Mouse (Mus musculus): ENCODE results near the gene Ifi211. TPM values are rescaled to one million over a fixed set of nuclear protein-coding genes. Genes with fewer than 3 reads are reported as not detected.

Ifi211 gene
- total and polyA plus RNA-seq, 2 experiments from 2014 or later: 0.63 TPM; not detected in 1

Other genes with a start within 250 kb of the Ifi211 start
- 0.10 TPM in 1 of 2 replicates, not detected in the other for gene Ifi208, start 239.4 kb downstream of the Ifi211 start, total RNA-seq (2014; rRNA removed)
- gene Ifi208, start 239.4 kb downstream of the Ifi211 start, polyA plus RNA-seq (2015; fragmentation: Nextera tagmentation; extraction: Ambion mirVana): not detected in 2 replicates
- gene Ifi207, start 171.3 kb downstream of the Ifi211 start, total RNA-seq (2014; rRNA removed): 0.43 and 0.94 TPM in 2 replicates
- 0.28 and 0.29 TPM in 2 replicates for gene Ifi207, start 171.3 kb downstream of the Ifi211 start, polyA plus RNA-seq (2015; fragmentation: Nextera tagmentation; extraction: Ambion mirVana)
- gene Ifi204, start 146.1 kb downstream of the Ifi211 start, total RNA-seq (2014; rRNA removed): 0.26 and 0.50 TPM in 2 replicates
- 1.2 TPM in 2 replicates for gene Ifi204, start 146.1 kb downstream of the Ifi211 start, polyA plus RNA-seq (2015; fragmentation: Nextera tagmentation; extraction: Ambion mirVana)
- gene Mndal, start 29.4 kb upstream of the Ifi211 start, total RNA-seq (2014; rRNA removed): 0.68 and 2.3 TPM in 2 replicates
- 2.8 and 3.7 TPM in 2 replicates for gene Mndal, start 29.4 kb upstream of the Ifi211 start, polyA plus RNA-seq (2015; fragmentation: Nextera tagmentation; extraction: Ambion mirVana)
- 1.4 and 1.6 TPM in 2 replicates for gene Ifi203, start 29.6 kb upstream of the Ifi211 start, total RNA-seq (2014; rRNA removed)
- 2.3 and 2.6 TPM in 2 replicates for gene Ifi203, start 29.6 kb upstream of the Ifi211 start, polyA plus RNA-seq (2015; fragmentation: Nextera tagmentation; extraction: Ambion mirVana)
- not detected in 2 replicates for gene Ifi202b, start 69.7 kb upstream of the Ifi211 start, total RNA-seq (2014; rRNA removed)
- gene Ifi202b, start 69.7 kb upstream of the Ifi211 start, polyA plus RNA-seq (2015; fragmentation: Nextera tagmentation; extraction: Ambion mirVana): 0.16 and 0.28 TPM in 2 replicates
- not detected in 2 replicates for gene Ifi205, start 118.8 kb upstream of the Ifi211 start, total RNA-seq (2014; rRNA removed)
- gene Ifi205, start 118.8 kb upstream of the Ifi211 start, polyA plus RNA-seq (2015; fragmentation: Nextera tagmentation; extraction: Ambion mirVana): not detected in 2 replicates
- gene Olfr433, start 127.7 kb upstream of the Ifi211 start, total RNA-seq (2014; rRNA removed): not detected in 2 replicates
- gene Olfr433, start 127.7 kb upstream of the Ifi211 start, polyA plus RNA-seq (2015; fragmentation: Nextera tagmentation; extraction: Ambion mirVana): not detected in 2 replicates
- not detected in 2 replicates for gene Olfr432, start 136.2 kb upstream of the Ifi211 start, total RNA-seq (2014; rRNA removed)
- gene Olfr432, start 136.2 kb upstream of the Ifi211 start, polyA plus RNA-seq (2015; fragmentation: Nextera tagmentation; extraction: Ambion mirVana): not detected in 2 replicates
- gene Olfr430, start 153.6 kb upstream of the Ifi211 start, total RNA-seq (2014; rRNA removed): not detected in 2 replicates
- gene Olfr430, start 153.6 kb upstream of the Ifi211 start, polyA plus RNA-seq (2015; fragmentation: Nextera tagmentation; extraction: Ambion mirVana): not detected in 2 replicates
- not detected in 2 replicates for gene Olfr429, start 171.3 kb upstream of the Ifi211 start, total RNA-seq (2014; rRNA removed)
- gene Olfr429, start 171.3 kb upstream of the Ifi211 start, polyA plus RNA-seq (2015; fragmentation: Nextera tagmentation; extraction: Ambion mirVana): not detected in 2 replicates
- not detected in 2 replicates for gene Olfr427, start 183.8 kb upstream of the Ifi211 start, total RNA-seq (2014; rRNA removed)
- not detected in 2 replicates for gene Olfr427, start 183.8 kb upstream of the Ifi211 start, polyA plus RNA-seq (2015; fragmentation: Nextera tagmentation; extraction: Ambion mirVana)
- gene Olfr231, start 208.1 kb upstream of the Ifi211 start, total RNA-seq (2014; rRNA removed): not detected in 2 replicates
- not detected in 2 replicates for gene Olfr231, start 208.1 kb upstream of the Ifi211 start, polyA plus RNA-seq (2015; fragmentation: Nextera tagmentation; extraction: Ambion mirVana)
- gene Olfr424, start 218.5 kb upstream of the Ifi211 start, total RNA-seq (2014; rRNA removed): not detected in 2 replicates
- gene Olfr424, start 218.5 kb upstream of the Ifi211 start, polyA plus RNA-seq (2015; fragmentation: Nextera tagmentation; extraction: Ambion mirVana): not detected in 2 replicates
- not detected in 2 replicates for gene Olfr420, start 242.6 kb upstream of the Ifi211 start, total RNA-seq (2014; rRNA removed)
- gene Olfr420, start 242.6 kb upstream of the Ifi211 start, polyA plus RNA-seq (2015; fragmentation: Nextera tagmentation; extraction: Ambion mirVana): not detected in 2 replicates